Mouse (Mus musculus) hindlimb bud, embryonic 11.5 days (tissue): ENCODE measurements around the gene Chrdl2.
"Not testable (repeated sequence)": the region's sequence is repeated elsewhere in the genome, so short reads cannot be mapped to it uniquely, and the experiment has no call there.

ENCODE experiments used
- DNase-seq: peaks from one replicate; pipeline ENCODE4 v3.0.0-alpha.2; 2012; ENCODE audit warnings: low read depth, low spot score; ENCODE audit errors: extremely low spot score

Chrdl2 gene

GRCm38 (mm10) chr7:100005790-100006189 lies at the start of gene Chrdl2:
Gene Chrdl2 (plus strand): TSS chr7:100006172.
- no peak for DNase-seq

- no peak for DNase-seq
These were observed 48.6 kb upstream of the Chrdl2 start for GRCm38 (mm10) chr7:99957226-99957965.

GRCm38 (mm10) chr7:99960571-99960970 lies 45.4 kb upstream of the Chrdl2 start:
- not testable (repeated sequence) for DNase-seq

- no peak for DNase-seq
These were observed 44.5 kb upstream of the Chrdl2 start for GRCm38 (mm10) chr7:99961518-99961917.

- no peak for DNase-seq
These were observed 43.3 kb upstream of the Chrdl2 start for GRCm38 (mm10) chr7:99962536-99963236.

- DNase-seq, result no peak
These were observed 42.6 kb upstream of the Chrdl2 start for GRCm38 (mm10) chr7:99963237-99963860.

- DNase-seq, result no peak
These were observed 40.7 kb upstream of the Chrdl2 start for GRCm38 (mm10) chr7:99965020-99965841.

- DNase-seq, result no peak
These were observed 39.8 kb upstream of the Chrdl2 start for GRCm38 (mm10) chr7:99966011-99966721.

GRCm38 (mm10) chr7:99969151-99969550 lies 36.8 kb upstream of the Chrdl2 start:
- no peak for DNase-seq

- no peak for DNase-seq
These were observed 34.0 kb upstream of the Chrdl2 start for GRCm38 (mm10) chr7:99971926-99972325.

- not testable (repeated sequence) for DNase-seq
These were observed 33.1 kb upstream of the Chrdl2 start for GRCm38 (mm10) chr7:99972912-99973311.

- DNase-seq, result no peak
These were observed 31.6 kb upstream of the Chrdl2 start for GRCm38 (mm10) chr7:99974208-99974970.

GRCm38 (mm10) chr7:99975819-99976575 lies 30.0 kb upstream of the Chrdl2 start:
- no peak for DNase-seq

GRCm38 (mm10) chr7:99978041-99978440 lies 27.9 kb upstream of the Chrdl2 start:
- DNase-seq, result no peak

GRCm38 (mm10) chr7:99979081-99979480 lies 26.9 kb upstream of the Chrdl2 start:
- DNase-seq, result no peak

- DNase-seq, result no peak
These were observed 26.3 kb upstream of the Chrdl2 start for GRCm38 (mm10) chr7:99979546-99980131.

- DNase-seq, result no peak
These were observed 25.8 kb upstream of the Chrdl2 start, which contains the start of gene Rnf169 for GRCm38 (mm10) chr7:99980132-99980591. Gene Rnf169 (minus strand): TSS chr7:99980448.

GRCm38 (mm10) chr7:99981311-99981710 lies 24.7 kb upstream of the Chrdl2 start:
- no peak for DNase-seq
